Mouse (Mus musculus): ENCODE measurements around the gene Plxnb1.

GRCm38 (mm10) chr9:109049996-109050673 lies 45.1 kb upstream of the Plxnb1 start:
- TF ChIP-seq GATA1 (IDR thresholded peaks at IDR 0.05; ENCODE audit: borderline replicate concordance, low read length) (no peak), FLI1 (IDR thresholded peaks at IDR 0.05; ENCODE audit: low read length) (no peak)

Data from megakaryocyte, embryonic 14.5 days (primary cell).